Mouse (Mus musculus) thymus, postnatal 36 days (tissue): Measurements from ENCODE around the gene Adgra1.
A peak's percentile ranks its signal among the peaks of the same experiment; 100 is the strongest.

Experiments used
- DNase-seq, 2 experiments: peaks; one replicate each; pipeline ENCODE4 v3.0.0; 2022; ENCODE audit warnings: mixed read lengths in 2 of 2

Adgra1 gene

GRCm38 (mm10) chr7:139850677-139851076 lies 16.7 kb downstream of the Adgra1 start:
- no peak for DNase-seq

DNA sequence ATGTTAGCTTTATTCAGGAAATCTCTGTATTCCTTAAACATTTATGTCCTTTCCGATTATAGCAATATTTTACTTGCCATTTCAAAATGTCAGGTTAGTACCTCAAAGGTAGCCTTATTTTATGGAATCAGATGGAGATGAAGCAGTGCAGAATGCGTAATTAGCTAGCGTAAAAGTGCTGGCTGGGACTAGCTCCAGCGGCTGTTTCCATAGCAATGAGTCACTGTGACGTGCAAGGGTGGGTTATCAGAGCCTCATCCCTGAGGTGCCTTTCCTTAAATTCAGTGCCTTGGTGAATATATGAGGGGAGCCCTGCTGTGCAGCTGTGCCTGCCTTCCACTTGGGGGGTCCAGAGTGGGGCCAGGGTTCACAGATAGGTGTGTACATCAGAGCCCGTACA lies 17.1 kb downstream of the Adgra1 start:
- DNase-seq, result no peak

GRCm38 (mm10) chr7:139855261-139855660 lies 21.3 kb downstream of the Adgra1 start:
- DNase-seq, result no peak

DNA sequence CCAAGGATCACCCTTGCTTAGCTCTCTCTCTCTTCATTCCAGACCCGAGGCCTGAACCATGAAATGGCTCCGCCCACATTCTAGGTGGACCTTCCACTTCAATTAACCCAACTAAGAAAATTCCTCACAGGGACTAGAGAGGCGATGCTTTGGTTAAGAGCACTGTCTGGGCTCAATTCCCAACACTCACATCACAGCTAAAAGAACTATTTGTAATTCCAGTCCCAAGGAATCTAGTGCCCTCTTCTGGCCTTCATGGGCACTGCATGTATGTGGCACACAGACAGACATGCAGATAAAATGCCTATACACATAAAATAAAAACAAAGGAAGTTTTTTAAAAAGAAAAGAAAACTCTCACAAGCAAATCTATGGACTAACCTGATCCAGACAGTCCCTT lies 27.4 kb downstream of the Adgra1 start:
- DNase-seq, result peak; percentile 28 to 33

DNA sequence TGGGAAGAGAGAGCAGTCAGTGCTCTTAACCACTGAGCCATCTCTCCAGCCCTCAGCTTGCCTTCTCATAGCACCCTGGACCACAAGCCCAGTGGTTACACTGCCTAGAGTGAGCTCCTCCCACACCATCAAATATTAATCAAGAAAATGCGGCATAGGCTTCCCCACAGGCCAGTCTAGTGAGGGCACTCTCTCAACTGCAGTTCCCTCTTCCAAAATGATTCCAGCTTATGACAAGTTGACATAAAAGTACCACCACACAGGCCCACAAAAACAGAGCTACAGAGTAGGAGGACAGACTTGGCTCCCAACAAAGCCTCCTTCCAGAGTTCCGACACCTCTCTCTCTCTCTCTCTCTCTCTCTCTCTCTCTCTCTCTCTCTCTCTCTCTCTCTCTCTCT lies 29.1 kb downstream of the Adgra1 start:
- DNase-seq, result no peak

DNA sequence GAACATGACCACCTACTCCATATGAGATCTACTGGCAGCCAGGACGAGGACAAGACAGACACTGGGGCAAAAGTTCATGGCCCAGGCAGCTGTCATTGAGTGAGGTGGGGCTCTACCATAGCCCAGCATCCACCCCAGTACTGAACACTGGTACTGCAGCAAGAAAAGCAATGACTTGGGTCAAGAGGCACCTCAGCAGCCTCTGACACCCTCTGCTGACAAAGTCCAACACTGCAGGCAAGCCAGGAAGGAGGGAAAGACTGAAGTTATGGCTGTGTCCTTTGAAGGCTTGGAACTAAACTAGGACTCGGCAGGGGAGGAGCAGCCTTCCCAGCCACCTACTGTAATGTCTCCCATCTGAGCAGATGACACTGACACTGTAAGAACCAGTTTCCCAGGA lies 30.3 kb downstream of the Adgra1 start:
- DNase-seq, result no peak

- DNase-seq, result no peak
Observed at GRCm38 (mm10) chr7:139864871-139865270, 30.9 kb downstream of the Adgra1 start.

GRCm38 (mm10) chr7:139871014-139871413 lies 37.0 kb downstream of the Adgra1 start:
- DNase-seq, result no peak

- no peak for DNase-seq
Observed at GRCm38 (mm10) chr7:139877167-139877792, 43.3 kb downstream of the Adgra1 start.

- no peak for DNase-seq
Observed at GRCm38 (mm10) chr7:139878122-139878521, 44.1 kb downstream of the Adgra1 start.

DNA sequence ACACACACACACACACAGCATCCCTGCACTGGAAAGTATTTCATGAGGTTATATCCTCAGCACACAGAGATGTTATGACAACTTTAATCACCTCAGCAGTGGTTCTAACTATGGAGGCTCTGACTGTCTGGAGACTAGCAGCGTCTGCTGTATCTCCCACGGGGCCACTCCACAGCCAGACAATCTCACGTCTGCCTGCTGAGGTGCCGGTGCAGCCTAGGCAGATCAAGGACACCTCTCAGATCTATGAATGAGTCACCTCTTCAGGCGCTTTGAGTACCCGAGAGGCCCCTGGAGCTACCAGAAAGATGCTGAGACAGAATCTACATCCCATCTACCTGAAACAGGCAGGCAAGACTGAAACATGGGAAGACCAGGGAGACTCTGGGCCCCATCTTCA lies 44.6 kb downstream of the Adgra1 start:
- no peak for DNase-seq

- DNase-seq, result no peak
Observed at GRCm38 (mm10) chr7:139883545-139883944, 49.6 kb downstream of the Adgra1 start.

DNA sequence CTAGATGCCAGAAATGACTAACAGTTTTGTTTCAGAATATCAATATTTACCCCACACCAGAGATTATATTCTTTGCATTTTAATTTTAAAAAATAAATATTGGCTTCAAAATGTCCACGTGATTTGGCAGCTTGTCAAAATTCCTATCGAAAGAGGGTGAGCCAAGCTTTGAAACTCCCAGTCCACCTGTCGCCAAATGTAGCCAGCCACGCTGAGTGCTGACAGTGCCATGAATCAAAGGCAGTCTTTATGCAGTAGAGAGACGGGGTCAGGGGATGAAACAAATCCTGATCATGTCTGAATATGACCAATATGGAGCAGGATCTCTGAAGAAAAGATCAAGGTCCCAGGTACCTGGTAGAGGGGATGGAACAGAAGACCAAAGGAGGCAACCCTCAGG lies 57.8 kb downstream of the Adgra1 start:
- DNase-seq, result no peak

DNA sequence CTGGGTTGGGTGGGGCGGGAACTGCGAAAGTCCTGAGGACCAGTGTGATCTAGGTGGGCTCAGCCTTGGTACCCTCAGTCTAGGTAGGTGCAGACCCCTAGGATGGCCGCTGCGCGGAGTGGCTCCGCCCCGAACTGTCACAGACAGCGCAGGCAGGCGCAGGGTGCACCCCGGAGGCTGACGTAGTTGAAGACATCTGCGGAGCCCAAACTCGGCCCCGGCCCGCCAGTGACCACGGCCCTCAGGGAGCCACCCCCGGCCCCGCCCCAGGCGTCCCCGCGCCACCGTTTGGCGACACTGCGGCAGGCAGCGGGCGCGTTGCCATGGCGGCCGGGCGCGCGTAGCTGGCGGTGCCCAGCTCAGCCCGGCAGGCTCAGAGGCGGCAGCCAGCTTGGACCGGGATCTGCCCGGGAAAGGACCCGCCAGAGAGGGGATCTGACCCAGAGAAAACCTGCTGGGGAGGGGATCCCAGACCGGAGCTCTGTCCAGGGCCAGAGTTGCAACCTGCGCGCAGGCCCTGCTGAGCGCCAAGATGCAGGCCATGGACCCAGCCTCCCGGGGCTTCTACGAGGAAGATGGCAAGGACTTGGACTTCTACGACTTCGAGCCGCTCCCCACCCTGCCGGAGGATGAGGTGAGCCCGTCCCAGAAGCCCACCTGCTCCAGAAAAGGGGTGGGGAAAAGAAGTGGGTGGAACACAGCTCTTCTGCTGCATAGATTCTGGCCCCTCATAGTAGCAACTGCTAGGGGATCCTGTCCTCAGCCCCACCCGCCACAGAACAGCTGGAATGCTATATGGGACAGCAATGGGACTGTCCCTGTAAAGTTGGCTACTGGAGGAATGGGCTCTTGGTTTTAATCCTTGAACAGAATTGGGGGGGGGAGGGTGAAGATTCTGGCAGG lies 60.9 kb downstream of the Adgra1 start, which contains the start of gene Kndc1:
Gene Kndc1, plus strand, starts transcription at position 42 of the 903 bp plus-strand sequence.
- no peak for DNase-seq

DNA sequence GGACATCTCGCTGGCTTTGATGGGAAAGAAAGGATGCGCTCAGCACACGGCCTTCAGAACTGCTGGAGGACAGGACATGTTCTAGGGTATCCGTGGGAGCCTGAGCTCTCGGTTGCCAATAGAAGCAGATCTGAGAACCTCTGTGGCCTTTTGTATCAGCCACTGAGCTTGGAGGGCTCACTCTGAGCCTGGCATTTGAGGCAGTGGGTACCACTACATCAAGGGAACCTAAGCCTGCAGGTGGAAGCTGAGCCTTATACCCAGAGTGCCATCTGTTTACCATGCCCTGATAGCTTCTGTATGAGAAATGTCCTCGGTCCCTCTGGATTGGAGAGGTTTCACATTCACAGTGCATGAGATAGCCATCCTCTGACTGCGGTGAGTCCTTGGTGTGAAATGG lies 62.3 kb downstream of the Adgra1 start:
- DNase-seq, result no peak

DNA sequence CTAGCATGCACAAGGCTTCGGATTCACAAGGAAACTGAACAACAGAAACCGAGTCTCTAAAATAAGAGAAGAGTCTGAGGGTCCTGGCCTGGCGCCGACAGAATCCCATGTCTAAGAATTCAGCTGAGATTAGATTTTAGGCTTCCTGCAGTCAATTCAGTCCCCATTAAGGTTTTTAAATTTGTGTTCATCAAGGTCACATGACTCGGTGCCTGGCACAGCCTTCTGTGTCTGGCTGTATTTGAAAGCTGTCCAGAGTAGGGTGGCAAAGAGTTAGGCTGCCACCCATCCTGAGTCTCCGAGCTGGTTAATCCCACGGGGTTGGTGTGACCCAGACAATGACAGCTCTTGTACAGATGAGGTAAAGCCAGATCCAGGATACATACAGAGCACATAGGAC lies 62.8 kb downstream of the Adgra1 start:
- DNase-seq, result no peak

DNA sequence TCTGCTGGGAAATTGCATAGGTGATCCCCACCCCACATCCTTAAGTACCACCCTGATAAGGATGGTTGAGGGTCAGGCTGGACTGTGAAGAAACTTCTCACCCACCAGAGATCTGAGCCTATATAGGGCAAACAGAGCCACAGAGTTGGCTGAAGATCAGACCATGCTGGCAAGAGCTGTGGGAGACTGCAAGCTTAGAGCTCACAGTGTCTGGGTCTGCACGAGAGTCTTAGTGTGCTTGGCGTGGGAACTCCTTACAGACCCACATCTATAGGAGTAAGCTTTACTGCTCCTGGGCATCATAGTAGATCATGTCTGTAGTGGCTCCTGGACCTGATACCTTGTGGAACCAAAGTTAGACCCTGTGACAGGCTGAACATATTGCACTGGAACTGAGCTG lies 64.6 kb downstream of the Adgra1 start:
- no peak for DNase-seq

GRCm38 (mm10) chr7:139899505-139899904 lies 65.5 kb downstream of the Adgra1 start:
- no peak for DNase-seq

- DNase-seq, result no peak
Observed at GRCm38 (mm10) chr7:139900456-139900855, 66.5 kb downstream of the Adgra1 start.

DNA sequence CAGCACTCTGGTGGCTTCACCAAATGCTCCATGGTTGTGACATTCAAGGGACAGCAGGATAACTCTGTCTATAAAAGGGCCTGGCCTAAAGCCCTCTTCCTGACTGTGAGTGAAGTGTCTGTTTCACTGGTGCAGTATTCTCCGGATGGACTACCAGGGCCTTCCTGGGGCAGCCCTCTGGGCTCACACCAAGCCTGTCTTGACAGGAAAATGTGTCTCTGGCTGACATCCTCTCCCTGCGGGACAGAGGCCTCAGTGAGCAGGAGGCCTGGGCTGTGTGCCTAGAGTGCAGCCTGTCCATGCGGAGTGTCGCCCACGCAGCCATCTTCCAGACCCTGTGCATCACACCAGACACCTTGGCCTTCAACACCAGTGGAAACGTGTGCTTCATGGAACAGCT lies 66.9 kb downstream of the Adgra1 start:
- DNase-seq, result no peak

DNA sequence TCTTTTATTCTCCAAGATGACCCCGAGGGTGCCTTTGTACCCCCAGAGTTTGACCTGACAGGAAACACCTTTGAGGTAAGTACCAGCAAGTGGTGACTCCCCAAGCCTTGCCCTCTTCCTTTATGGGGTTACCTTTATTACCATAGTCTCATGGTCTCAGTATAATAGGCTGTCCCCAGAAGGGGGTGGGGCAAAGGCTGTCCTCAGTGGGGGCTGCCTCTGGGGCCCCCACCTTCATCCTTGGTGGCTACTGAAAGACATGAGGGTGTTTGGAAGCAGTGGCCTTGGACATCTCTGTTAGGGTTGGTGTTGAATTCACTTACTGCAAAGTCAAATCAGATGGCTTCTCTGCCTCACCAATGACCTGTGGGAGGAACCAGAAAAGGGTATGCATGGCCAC lies 68.0 kb downstream of the Adgra1 start:
- no peak for DNase-seq

- no peak for DNase-seq
Observed at GRCm38 (mm10) chr7:139905261-139905660, 71.3 kb downstream of the Adgra1 start.

GRCm38 (mm10) chr7:139905661-139906060 lies 71.7 kb downstream of the Adgra1 start:
- peak; percentile 22 to 23 for DNase-seq

- no peak for DNase-seq
Observed at GRCm38 (mm10) chr7:139908176-139908575, 74.2 kb downstream of the Adgra1 start.
